In genomic region chr9:49485892-49486311, GRCm38 (mm10) we compare ENCODE assay signal across 8 mouse cellular contexts. TPM values are rescaled to one million over a fixed set of nuclear protein-coding genes. Genes with fewer than 3 reads are reported as not detected.
A peak's percentile ranks its signal among the peaks of the same experiment; 100 is the strongest.
DNase-seq lines count a peak whose midpoint lies in the region; ATAC-seq and TF ChIP-seq lines count a peak whose summit lies in the region.

TSS of gene Ttc12 (minus strand) at chr9:49486225.

- dilution Hi-C loops in CH12.LX (cut with MboI; ENCODE audit: extremely low pct_ligation_motif_present, extremely low pct_unique_long_range_greater_than_20kb, low sequenced_read_pairs): no loop called here

- peak; percentile 62 for DNase-seq in CH12.LX (ENCODE audit: extremely low read depth)
- peak; percentile 60 to 74 for DNase-seq in adrenal gland, postnatal 4 days (ENCODE audit: low spot score in 2 of 2)
- DNase-seq in kidney, postnatal 0 days (ENCODE audit: low spot score): peak; percentile 85
- peak; percentile 55 to 59 for DNase-seq in natural killer cell, adult 2 months (ENCODE audit: low spot score in 2 of 2)

- no peaks in the 10 kb centered on the region for H3K79me2 ChIP-seq in CH12.LX (replicated peaks; ENCODE audit: control insufficient read depth, extremely low read depth, insufficient read depth, poor library complexity, severe bottlenecking)

- WGBS in embryonic facial prominence, embryonic 15.5 days: under 1% methylated on average over 18 of the region's 18 CpGs
- under 1% methylated on average over 18 of the region's 18 CpGs for WGBS in heart, embryonic 13.5 days
- 1% methylated on average over 18 of the region's 18 CpGs for WGBS in kidney, postnatal 0 days
- WGBS in liver, embryonic 15.5 days (ENCODE audit: insufficient replicate concordance): under 1% methylated on average over 18 of the region's 18 CpGs

- peak within 1 kb of the TSS; percentile 49 to 71 (median 62) for H3K4me3 ChIP-seq in CH12.LX (replicated peaks in 1 of 3; ENCODE audit: low read depth in 2 of 3, low read length in 2 of 3, poor library complexity in 1 of 3)
- H3K4me3 ChIP-seq in embryonic facial prominence, embryonic 15.5 days (replicated peaks): peak within 1 kb of the TSS; percentile 57
- peak within 1 kb of the TSS; percentile 62 for H3K4me3 ChIP-seq in heart, embryonic 13.5 days
- H3K4me3 ChIP-seq in kidney, postnatal 0 days (replicated peaks; ENCODE audit: low read depth, low read length): peak within 1 kb of the TSS; percentile 61
- H3K4me3 ChIP-seq in liver, embryonic 15.5 days (replicated peaks): peak within 1 kb of the TSS; percentile 57
- peak within 1 kb of the TSS; percentile 93 for H3K4me3 ChIP-seq in testis, adult 2 months (ENCODE audit: control insufficient read depth, low read depth, low read length)

- no peaks in the 10 kb centered on the region for H3K36me3 ChIP-seq in CH12.LX (replicated peaks in 1 of 2; ENCODE audit: control insufficient read depth in 1 of 2, insufficient read depth in 1 of 2, low read length in 1 of 2)
- H3K36me3 ChIP-seq in embryonic facial prominence, embryonic 15.5 days: no peaks in the 10 kb centered on the region
- no peaks in the 10 kb centered on the region for H3K36me3 ChIP-seq in heart, embryonic 13.5 days
- H3K36me3 ChIP-seq in kidney, postnatal 0 days (ENCODE audit: insufficient read depth, low read length): no peaks in the 10 kb centered on the region
- no peaks in the 10 kb centered on the region for H3K36me3 ChIP-seq in liver, embryonic 15.5 days (replicated peaks)
- H3K36me3 ChIP-seq in testis, adult 2 months (ENCODE audit: control insufficient read depth, insufficient read depth, low read length): no peaks in the 10 kb centered on the region

- no peaks in the 10 kb centered on the region for H3K9me3 ChIP-seq in CH12.LX (replicated peaks; ENCODE audit: low read length)
- H3K9me3 ChIP-seq in embryonic facial prominence, embryonic 15.5 days (replicated peaks): no peaks in the 10 kb centered on the region
- no peaks in the 10 kb centered on the region for H3K9me3 ChIP-seq in heart, embryonic 13.5 days
- H3K9me3 ChIP-seq in kidney, postnatal 0 days (replicated peaks; ENCODE audit: low read length): no peaks in the 10 kb centered on the region
- no peaks in the 10 kb centered on the region for H3K9me3 ChIP-seq in liver, embryonic 15.5 days (replicated peaks)

- peaks cover 2 to 13% of the 10 kb centered on the region in 2 experiments; a peak in 2 of 4 replicates for H3K4me1 ChIP-seq in CH12.LX (ENCODE audit: control insufficient read depth in 1 of 2, insufficient read depth in 2 of 2)
- peaks cover 40% of the 10 kb centered on the region for H3K4me1 ChIP-seq in embryonic facial prominence, embryonic 15.5 days
- peaks cover 7% of the 10 kb centered on the region for H3K4me1 ChIP-seq in heart, embryonic 13.5 days
- 0 out of 2 replicates have a peak, but pooled peaks cover 4% of the 10 kb centered on the region for H3K4me1 ChIP-seq in kidney, postnatal 0 days (replicated peaks; ENCODE audit: insufficient read depth, low read length)
- H3K4me1 ChIP-seq in liver, embryonic 15.5 days (replicated peaks): peaks cover 5% of the 10 kb centered on the region; the same call in 1 of the 2 replicates
- peaks cover 23% of the 10 kb centered on the region for H3K4me1 ChIP-seq in testis, adult 2 months (ENCODE audit: control insufficient read depth, insufficient read depth, low read length)

- no peak within 1 kb of the TSS for H3K9ac ChIP-seq in CH12.LX (ENCODE audit: insufficient read depth, low read depth)
- peak within 1 kb of the TSS; percentile 40 for H3K9ac ChIP-seq in embryonic facial prominence, embryonic 15.5 days
- peak within 1 kb of the TSS; percentile 77 for H3K9ac ChIP-seq in heart, embryonic 13.5 days
- H3K9ac ChIP-seq in kidney, postnatal 0 days (ENCODE audit: low read depth, low read length): peak within 1 kb of the TSS; percentile 55
- H3K9ac ChIP-seq in liver, embryonic 15.5 days: no peak within 1 kb of the TSS

- no peak for TF ChIP-seq RAD21 in CH12.LX (IDR thresholded peaks at IDR 0.05; ENCODE audit: low read depth, low read length)

- TF ChIP-seq POLR2A in CH12.LX (IDR thresholded peaks at IDR 0.05; ENCODE audit: low read depth, low read length): peak; percentile 31; the same call in 1 of the 2 replicates
- TF ChIP-seq POLR2A in testis, adult 2 months (IDR thresholded peaks at IDR 0.05; ENCODE audit: control insufficient read depth, low read depth, low read length): peak; percentile 90

- no peak within 1 kb of the TSS for H3K27ac ChIP-seq in CH12.LX (ENCODE audit: insufficient read depth, low read depth)
- no peak within 1 kb of the TSS; the same call in 1 of the 2 replicates for H3K27ac ChIP-seq in embryonic facial prominence, embryonic 15.5 days (replicated peaks)
- no peak within 1 kb of the TSS for H3K27ac ChIP-seq in heart, embryonic 13.5 days (replicated peaks)
- H3K27ac ChIP-seq in kidney, postnatal 0 days: peak within 1 kb of the TSS; percentile 42
- no peak within 1 kb of the TSS for H3K27ac ChIP-seq in liver, embryonic 15.5 days (replicated peaks)
- peak within 1 kb of the TSS; percentile 92 for H3K27ac ChIP-seq in testis, adult 2 months (ENCODE audit: control insufficient read depth, insufficient read depth, low read depth, low read length)

- peaks cover 5% of the 10 kb centered on the region for H3K27me3 ChIP-seq in CH12.LX (replicated peaks)
- H3K27me3 ChIP-seq in embryonic facial prominence, embryonic 15.5 days: peaks cover 7% of the 10 kb centered on the region
- H3K27me3 ChIP-seq in heart, embryonic 13.5 days (replicated peaks): peaks cover 5% of the 10 kb centered on the region
- H3K27me3 ChIP-seq in kidney, postnatal 0 days (ENCODE audit: insufficient read depth, low read length): no peaks in the 10 kb centered on the region
- no peaks in the 10 kb centered on the region for H3K27me3 ChIP-seq in liver, embryonic 15.5 days
- H3K27me3 ChIP-seq in testis, adult 2 months (ENCODE audit: control insufficient read depth, insufficient read depth, low read length): no peaks in the 10 kb centered on the region

- in situ Hi-C loops in CH12.LX (cut with MboI; ENCODE audit: low pct_ligation_motif_present, low pct_unique_long_range_greater_than_20kb, low sequenced_read_pairs): loop anchor here (5.0 to 25.0 kb wide), 4 partner anchors 239 to 849 kb away; partner anchors contain the start of genes Htr3b and Tmprss5

- TF ChIP-seq EP300 in CH12.LX (IDR thresholded peaks at IDR 0.05; ENCODE audit: low read length): no peak

- H3K4me2 ChIP-seq in CH12.LX (ENCODE audit: insufficient read depth, low read depth, poor library complexity, severe bottlenecking): peak within 1 kb of the TSS; percentile 94
- H3K4me2 ChIP-seq in embryonic facial prominence, embryonic 15.5 days (replicated peaks): peak within 1 kb of the TSS; percentile 91
- H3K4me2 ChIP-seq in heart, embryonic 13.5 days: peak within 1 kb of the TSS; percentile 87
- peak within 1 kb of the TSS; percentile 93 for H3K4me2 ChIP-seq in kidney, postnatal 0 days (ENCODE audit: low read length)
- H3K4me2 ChIP-seq in liver, embryonic 15.5 days: peak within 1 kb of the TSS; percentile 70

- TF ChIP-seq CTCF in CH12.LX (conservative IDR thresholded peaks at IDR 0.05 in 1 of 2, IDR thresholded peaks at IDR 0.05 in 1 of 2; ENCODE audit: low read depth in 2 of 2, low read length in 2 of 2): no peak
- TF ChIP-seq CTCF in kidney, postnatal 0 days (IDR thresholded peaks at IDR 0.05; ENCODE audit: low read depth): no peak
- no peak for TF ChIP-seq CTCF in testis, adult 2 months (IDR thresholded peaks at IDR 0.05; ENCODE audit: control insufficient read depth, insufficient read depth, insufficient replicate concordance, low read depth, low read length)

- ATAC-seq in embryonic facial prominence, embryonic 15.5 days (ENCODE audit: insufficient number of reproducible peaks, low FRiP score, low TSS enrichment, low read depth): peak; percentile 74
- peak; percentile 76 for ATAC-seq in heart, embryonic 13.5 days (ENCODE audit: extremely low read depth, insufficient number of reproducible peaks, low FRiP score, low TSS enrichment)
- ATAC-seq in kidney, postnatal 0 days (replicated peaks; ENCODE audit: low FRiP score, low read depth): peak; percentile 87
- peak; percentile 77 for ATAC-seq in liver, embryonic 15.5 days (ENCODE audit: insufficient read depth)

TF ChIP-seq in CH12.LX, 34 proteins besides CTCF, POLR2A, EP300 and RAD21:
- no peak for TF ChIP-seq ZKSCAN1 (IDR thresholded peaks at IDR 0.05; ENCODE audit: borderline replicate concordance, low read depth, low read length)
- no peak for TF ChIP-seq PAX5 (IDR thresholded peaks at IDR 0.05; ENCODE audit: low read length)
- TF ChIP-seq HCFC1 (IDR thresholded peaks at IDR 0.05; ENCODE audit: low read depth, low read length): 0 out of 2 replicates have a peak, but pooled peaks have one; percentile 35
- 0 out of 2 replicates have a peak, but pooled peaks have one; percentile 35 for TF ChIP-seq CHD1 (IDR thresholded peaks at IDR 0.05; ENCODE audit: low read depth, low read length)
- no peak for TF ChIP-seq TBP (conservative IDR thresholded peaks at IDR 0.05; ENCODE audit: low read depth, low read length)
- peak; percentile 49; the same call in 1 of the 2 replicates for TF ChIP-seq BHLHE40 (IDR thresholded peaks at IDR 0.05; ENCODE audit: low read depth, low read length)
- peak; percentile 4; the same call in 1 of the 2 replicates for TF ChIP-seq USF1 (IDR thresholded peaks at IDR 0.05; ENCODE audit: low read depth, low read length)
- peak; percentile 93 for TF ChIP-seq SIN3A (IDR thresholded peaks at IDR 0.05; ENCODE audit: low read length)
- peak; percentile 37; the same call in 1 of the 2 replicates for TF ChIP-seq ELF1 (IDR thresholded peaks at IDR 0.05; ENCODE audit: low read depth, low read length)
- no peak for TF ChIP-seq NELFE (IDR thresholded peaks at IDR 0.05; ENCODE audit: low read depth, low read length)
- TF ChIP-seq MXI1 (IDR thresholded peaks at IDR 0.05; ENCODE audit: low read depth, low read length): peak; percentile 67
- TF ChIP-seq SMC3 (IDR thresholded peaks at IDR 0.05; ENCODE audit: low read depth, low read length): no peak
- no peak for TF ChIP-seq GABPA (IDR thresholded peaks at IDR 0.05; ENCODE audit: insufficient replicate concordance, low read depth, low read length)
- TF ChIP-seq TCF12 (IDR thresholded peaks at IDR 0.05; ENCODE audit: low read depth, low read length): 0 out of 2 replicates have a peak, but pooled peaks have one; percentile 10

RNA-seq across cellular contexts. Expression of gene Ttc12, which starts in this region (rescaled TPM):
- 0.50 and 0.59 TPM in 2 replicates for total RNA-seq in CH12.LX (2012; rRNA removed)
- 0.67 and 0.68 TPM in 2 replicates for total RNA-seq in CH12.LX (2014; rRNA removed)
- 0.44 and 0.68 TPM in 2 replicates for polyA plus RNA-seq in CH12.LX (2012; ENCODE audit: insufficient read length, low read depth)
- 1 to 10 TPM; 9.5 to 9.8 TPM for total RNA-seq in adrenal gland, postnatal 4 days (2021)
- 3.2 and 3.9 TPM in 2 replicates for polyA plus RNA-seq in embryonic facial prominence, embryonic 15.5 days (2015; fragmentation: Nextera tagmentation; extraction: Ambion mirVana)
- 1.2 and 1.4 TPM in 2 replicates for polyA plus RNA-seq in heart, embryonic 13.5 days (2015; fragmentation: Nextera tagmentation; extraction: Ambion mirVana)
- 2.6 and 3.7 TPM in 2 replicates for polyA plus RNA-seq in kidney, postnatal 0 days (2015; fragmentation: Nextera tagmentation; extraction: Ambion mirVana)
- 0.07 and 0.24 TPM in 2 replicates for polyA plus RNA-seq in liver, embryonic 15.5 days (2015; fragmentation: Nextera tagmentation; extraction: Ambion mirVana)
- 25.4 and 27.4 TPM in 2 replicates for polyA plus RNA-seq in testis, adult 2 months (2012; rRNA removed)

Comparison
In these comparisons a context has a peak if more than half of its experiments do, and no peak if none do; other contexts are left out.
1. RNA of gene Ttc12 (total RNA-seq): 9.5 to 9.8 TPM in adrenal gland, postnatal 4 days; 0.50 to 0.68 TPM in CH12.LX; every median in the first group is over 4 times any median in the second.
2. Peak in DNase-seq, H3K4me3 ChIP-seq and H3K4me2 ChIP-seq in CH12.LX; RNA of the gene not detected or under 1 TPM.
3. Peak in ATAC-seq, H3K4me3 ChIP-seq and H3K4me2 ChIP-seq in liver, embryonic 15.5 days; RNA of the gene not detected or under 1 TPM.
4. H3K27ac ChIP-seq: peak in kidney, postnatal 0 days (single experiment) and testis, adult 2 months (single experiment); none in CH12.LX (single experiment), embryonic facial prominence, embryonic 15.5 days (single experiment), heart, embryonic 13.5 days (single experiment) and liver, embryonic 15.5 days (single experiment).
5. H3K9ac ChIP-seq: peak in embryonic facial prominence, embryonic 15.5 days (single experiment), heart, embryonic 13.5 days (single experiment) and kidney, postnatal 0 days (single experiment); none in CH12.LX (single experiment) and liver, embryonic 15.5 days (single experiment).
6. Peak in every context shown above with its lines, with median percentiles within 50 percentile points of each other: DNase-seq, H3K4me2 ChIP-seq, H3K4me3 ChIP-seq and ATAC-seq.